Mouse (Mus musculus): ENCODE data around the gene Os9.
"Not testable (repeated sequence)": the region's sequence is repeated elsewhere in the genome, so short reads cannot be mapped to it uniquely, and the experiment has no call there.

Os9 gene

DNA sequence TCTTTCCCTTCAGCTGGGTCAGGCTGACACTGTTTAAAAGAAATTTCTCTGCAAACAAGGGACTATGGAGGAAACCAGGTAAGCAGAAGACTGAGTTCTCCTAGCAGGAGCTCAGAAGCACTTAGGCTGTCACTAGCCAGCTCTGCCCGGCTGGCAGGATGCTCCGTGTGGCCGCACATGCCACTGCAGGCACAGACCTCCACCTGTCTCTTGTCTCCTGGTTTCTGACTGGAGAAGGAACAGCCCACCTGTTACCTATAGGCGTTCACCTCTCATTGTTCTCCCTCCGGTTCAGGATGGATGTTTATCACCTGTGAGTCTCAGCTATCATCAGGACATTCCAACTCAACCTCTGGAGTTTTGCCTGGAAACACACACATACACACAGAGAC is 37.0 kb downstream of the Os9 start:
- no peak for DNase-seq (ENCODE audit: inconsistent age in 2 of 2, low spot score in 1 of 2)

DNA sequence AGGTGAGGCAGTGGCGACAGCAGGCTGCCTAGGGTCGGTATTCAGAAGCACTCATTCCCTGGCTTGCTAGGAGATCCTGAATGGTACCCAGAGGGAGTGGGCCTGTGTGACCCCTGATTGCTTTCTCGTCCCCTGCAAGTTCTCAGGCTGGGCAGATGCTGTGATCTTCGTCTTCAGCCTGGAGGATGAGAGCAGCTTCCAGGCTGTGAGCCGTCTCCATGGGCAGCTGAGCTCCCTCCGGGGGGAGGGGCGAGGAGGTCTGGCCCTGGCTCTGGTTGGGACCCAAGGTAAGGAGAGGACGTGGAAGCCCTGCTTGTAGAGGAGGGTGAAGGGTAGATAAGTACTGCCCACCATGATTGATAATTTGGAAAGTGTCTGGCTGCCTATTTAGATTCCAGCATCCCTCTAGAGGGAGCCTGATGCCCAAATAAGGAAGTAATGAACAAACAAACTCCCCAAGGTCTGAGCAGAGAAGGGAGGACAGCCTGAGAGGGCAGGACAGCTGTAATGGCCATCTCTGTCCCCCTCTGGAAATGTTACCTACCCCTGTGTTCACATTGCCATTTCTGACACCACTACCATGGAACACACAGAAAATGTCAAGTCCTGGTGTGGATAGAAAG is 37.5 kb downstream of the Os9 start:
- peak in 1 of 2 experiments; percentile 18 for DNase-seq (ENCODE audit: inconsistent age in 2 of 2, low spot score in 1 of 2)

DNA sequence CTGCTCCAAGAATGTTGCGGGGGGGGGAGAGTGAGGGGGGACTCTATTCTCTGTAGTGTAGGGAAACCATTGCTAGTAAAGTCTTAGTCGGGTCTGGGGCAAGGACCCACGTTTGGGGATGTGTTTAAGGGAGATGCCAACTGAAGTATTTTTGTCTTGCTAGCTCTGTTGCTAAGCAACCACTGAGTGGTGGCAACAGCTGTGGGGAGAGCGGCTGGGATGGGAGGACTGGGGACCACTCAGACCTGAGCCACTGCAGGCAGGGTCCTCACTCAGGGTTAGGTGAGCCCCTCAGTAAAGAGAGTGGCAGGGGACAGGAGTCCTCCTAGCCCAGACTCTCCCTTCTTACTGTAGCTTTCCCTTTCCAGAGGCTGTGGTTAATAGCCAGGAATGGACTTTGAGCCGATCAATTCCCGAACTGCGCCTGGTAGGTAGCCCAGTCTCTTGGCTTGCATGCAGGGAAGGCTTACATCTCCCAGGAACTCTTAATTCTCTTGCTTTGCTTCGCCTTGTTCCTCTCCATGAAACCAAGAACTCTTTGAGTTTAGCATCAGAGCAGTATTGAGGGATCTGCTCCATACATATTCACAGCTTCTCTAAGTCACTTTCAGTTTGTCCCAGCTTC is 38.8 kb downstream of the Os9 start:
- peak in 1 of 2 experiments; percentile 19 for DNase-seq (ENCODE audit: inconsistent age in 2 of 2, low spot score in 1 of 2)

DNA sequence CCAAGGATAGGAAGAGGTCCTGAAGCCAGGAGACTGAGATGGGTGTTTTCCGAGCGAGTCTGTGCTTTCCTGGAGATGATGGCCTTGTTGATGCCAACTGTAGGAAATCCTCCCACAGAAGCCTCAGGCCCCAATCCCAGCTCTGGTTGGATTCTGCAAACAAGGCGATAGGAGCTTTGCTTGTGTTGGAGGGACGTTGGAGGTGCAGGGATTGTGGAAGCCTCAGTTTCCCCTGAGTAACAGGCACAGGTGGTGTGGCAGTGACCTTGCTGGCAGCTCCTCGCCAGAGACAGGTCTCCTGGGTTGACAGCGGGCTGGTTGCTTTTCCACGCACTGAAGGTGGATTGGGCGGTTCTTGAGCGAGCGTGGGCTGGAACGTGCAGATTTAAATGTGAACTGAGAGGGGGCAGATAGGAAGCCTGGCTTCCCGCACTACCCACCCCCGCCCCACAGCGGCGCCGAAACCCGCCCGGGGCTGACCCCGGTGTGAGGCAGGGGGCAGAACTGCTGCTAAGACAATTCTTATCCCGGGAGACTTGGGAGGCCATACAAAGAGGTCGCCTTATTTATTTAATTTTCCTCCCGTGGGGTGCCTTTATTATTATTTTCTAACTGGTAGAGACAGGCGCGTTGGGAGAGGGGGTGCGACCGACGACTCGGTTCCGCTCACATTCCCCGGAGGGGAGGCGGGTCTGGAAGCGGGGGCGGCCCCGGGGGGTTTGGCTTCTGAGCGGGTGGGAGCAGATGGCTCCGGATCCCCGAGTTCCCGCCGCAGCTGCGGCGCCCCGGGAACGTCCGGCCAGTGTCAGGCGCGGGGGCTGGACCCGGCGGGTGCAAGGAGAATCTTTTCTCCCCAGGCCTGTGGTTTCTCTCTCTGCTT is 39.8 kb downstream of the Os9 start:
- peak in 1 of 2 experiments; percentile 52 for DNase-seq (ENCODE audit: inconsistent age in 2 of 2, low spot score in 1 of 2)

DNA sequence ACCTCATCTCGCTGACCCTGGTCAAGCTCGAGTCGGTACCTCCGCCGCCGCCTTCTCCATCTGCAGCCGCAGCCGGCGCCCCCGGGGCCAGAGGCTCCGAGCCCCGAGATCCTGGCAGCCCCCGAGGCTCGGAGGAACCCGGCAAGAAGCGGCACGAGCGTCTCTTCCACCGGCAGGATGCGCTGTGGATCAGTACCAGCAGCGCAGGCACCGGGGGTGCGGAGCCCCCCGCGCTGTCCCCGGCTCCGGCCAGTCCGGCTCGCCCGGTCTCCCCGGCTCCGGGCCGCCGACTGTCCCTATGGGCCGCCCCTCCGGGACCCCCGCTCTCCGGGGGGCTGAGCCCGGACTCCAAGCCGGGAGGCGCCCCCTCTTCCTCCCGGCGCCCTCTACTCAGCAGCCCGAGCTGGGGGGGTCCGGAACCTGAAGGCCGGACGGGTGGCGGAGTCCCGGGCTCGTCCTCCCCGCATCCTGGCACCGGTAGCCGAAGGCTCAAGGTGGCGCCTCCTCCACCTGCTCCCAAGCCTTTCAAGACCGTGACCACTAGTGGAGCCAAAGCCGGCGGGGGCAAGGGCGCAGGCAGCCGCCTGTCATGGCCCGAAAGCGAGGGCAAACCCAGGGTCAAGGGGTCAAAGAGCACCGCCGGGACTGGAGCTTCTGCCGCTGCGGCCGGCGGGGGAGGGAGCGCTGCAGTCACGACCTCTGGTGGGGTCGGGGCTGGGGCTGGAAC is 41.1 kb downstream of the Os9 start:
- DNase-seq (ENCODE audit: inconsistent age in 2 of 2, low spot score in 1 of 2), result peak in 1 of 2 experiments; percentile 51

DNA sequence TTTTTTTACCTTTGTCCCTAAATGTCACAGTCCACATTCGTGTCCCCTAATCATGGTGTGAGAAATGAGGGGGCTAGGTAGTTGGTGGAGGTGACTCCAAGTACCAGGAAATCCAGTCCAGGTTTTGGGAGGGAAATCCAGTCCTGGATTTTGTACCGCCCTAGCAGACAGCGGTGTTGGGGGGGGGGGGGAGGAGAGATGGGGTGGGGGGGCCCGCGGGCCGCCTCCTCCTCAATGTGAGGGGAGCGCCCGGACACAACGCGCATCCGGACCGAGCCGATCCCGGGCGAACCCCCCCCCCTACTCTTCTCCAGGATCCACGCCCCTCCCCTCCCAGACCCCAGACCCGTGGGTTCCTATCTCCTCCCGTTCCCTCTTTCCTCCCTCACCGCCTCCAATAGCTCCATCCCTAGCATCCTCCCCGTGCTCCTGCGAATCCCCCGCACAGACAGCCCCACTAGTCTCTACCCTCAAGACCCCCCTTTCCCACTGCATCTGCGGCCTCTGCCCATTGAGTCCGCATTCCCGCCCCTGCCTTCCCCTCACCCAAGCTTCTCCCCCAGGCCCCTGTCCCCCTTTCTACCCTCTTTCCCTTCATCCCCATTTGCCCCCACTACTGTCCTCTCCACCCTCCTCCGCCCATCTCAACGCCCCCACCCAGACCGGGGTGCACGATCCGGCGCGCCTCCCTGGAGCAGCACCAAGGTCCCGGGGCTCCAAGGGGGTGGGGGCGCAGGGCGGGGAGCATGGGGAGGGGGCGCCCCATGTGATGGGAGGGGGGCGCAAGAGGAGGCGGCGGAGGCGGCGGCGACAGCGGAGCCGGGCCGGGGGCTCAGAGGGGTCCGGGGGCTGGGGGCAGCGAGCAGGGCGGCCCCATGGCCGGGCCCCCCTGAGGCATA is 42.0 kb downstream of the Os9 start:
- peak in 1 of 2 experiments; percentile 51 for DNase-seq (ENCODE audit: inconsistent age in 2 of 2, low spot score in 1 of 2)

DNA sequence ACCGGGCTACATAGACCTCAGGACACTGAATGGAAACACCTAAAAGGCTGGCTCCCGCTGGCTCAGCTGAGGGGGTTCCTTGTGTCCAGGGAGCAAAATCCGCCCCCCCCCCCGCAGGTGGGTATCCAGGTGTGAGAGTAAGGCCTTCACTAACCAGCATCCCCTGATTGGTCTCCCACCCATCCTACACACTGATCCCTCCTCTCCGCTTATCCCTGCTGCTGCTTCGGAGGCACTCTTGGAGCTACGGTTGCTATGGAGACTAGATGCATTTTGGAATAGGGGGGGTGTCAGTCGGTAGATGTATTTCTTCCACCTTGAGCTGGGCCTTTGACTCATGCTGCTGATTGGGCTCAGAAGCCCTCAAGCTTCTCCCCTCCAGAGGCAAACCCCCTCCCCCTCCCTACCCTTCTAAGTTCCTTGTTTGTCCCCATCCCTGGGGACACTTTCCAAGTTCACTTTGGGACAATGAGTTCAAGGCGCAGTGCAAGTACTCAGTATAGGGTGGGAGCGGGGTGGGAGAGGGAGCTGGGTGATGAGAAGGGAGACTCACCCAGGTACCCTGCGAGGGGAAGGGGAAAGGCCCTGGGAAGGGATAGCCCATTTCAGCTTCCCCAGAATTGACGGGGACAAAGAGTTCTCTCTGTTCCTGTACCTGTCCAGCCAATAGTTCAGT is 42.8 kb downstream of the Os9 start:
- DNase-seq (ENCODE audit: inconsistent age in 2 of 2, low spot score in 1 of 2), result no peak

DNA sequence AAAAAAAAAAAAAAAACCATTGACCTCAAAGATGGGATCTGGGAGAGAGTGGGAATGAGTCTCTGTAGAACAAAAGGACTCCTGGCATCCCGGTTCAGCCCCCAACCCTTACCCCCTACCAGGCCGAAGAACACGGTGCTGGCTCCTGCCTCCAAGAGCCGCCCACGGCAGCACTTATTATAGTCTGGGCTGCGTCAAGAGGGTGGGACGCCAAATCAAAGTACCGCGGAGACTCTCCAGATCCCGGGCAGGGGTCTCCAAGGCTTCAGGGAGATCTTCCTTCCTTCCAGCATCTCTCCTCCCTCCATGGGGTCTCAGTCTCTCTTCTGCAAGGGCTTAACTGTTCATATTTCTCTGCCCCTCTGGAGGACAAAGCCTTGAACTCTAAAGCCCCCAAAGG is 43.4 kb downstream of the Os9 start:
- DNase-seq (ENCODE audit: inconsistent age in 2 of 2, low spot score in 1 of 2), result no peak

DNA sequence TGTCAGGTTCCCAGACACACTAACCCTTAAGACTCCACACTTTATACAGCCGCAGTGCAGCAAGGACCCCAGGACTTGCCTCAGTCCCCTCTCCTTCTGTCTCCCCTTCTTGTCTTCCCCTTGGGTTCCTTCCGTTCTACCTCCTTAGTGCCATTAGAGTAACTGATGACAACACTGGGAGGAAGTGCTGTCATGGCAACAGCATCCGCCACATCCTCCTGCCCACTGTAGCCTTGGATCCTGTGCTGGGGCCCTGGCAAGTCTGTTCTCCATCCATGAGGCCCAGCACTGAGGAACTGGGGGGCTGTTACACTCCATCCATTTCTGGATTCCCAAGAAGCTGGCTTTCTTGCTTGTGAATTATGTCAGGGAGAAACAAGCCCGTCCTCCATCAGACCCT is 44.8 kb downstream of the Os9 start:
- DNase-seq (ENCODE audit: inconsistent age in 2 of 2, low spot score in 1 of 2), result no peak

DNA sequence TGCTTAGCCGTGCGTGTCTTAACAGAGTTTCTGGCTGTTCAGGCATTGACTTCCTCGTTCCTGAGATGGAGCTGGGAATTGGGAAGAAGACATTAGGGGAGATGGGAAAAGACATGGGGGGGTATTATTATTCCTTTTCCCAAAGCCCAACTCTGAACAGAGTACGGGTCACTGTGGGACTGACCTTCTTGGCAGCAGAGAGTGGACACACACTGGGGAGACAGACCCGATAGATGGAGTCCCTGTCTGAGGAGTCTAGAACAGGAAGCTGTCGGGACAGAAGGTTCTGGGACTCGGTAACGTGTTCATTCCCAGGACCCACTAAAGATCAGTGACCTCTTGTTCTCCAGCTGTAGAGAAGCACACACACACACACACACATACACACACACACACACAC is 45.3 kb downstream of the Os9 start:
- no peak for DNase-seq (ENCODE audit: inconsistent age in 2 of 2, low spot score in 1 of 2)

DNA sequence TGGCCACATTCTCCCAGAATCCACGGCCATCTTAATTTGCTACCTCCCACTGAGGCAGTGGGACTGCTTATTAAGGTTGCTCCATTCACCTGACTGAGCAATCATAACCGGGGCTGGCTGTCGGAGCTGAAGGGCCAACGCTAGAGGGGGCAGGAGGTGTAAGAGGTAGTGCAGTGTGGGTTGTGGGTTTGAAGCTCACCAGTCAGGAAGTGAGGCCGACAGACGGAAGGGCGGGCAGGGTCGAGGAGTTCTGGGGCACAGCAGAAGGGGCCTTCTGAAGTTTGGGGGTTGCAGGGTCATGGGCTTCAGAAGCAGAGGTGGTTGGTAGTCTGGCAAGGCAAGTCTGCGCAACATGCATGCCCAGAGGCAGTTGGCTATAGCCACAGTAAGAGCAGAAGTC is 45.9 kb downstream of the Os9 start, which contains the start of gene Agap2:
Gene Agap2, plus strand, starts transcription at position 205 of the 400 bp plus-strand sequence.
- DNase-seq (ENCODE audit: inconsistent age in 2 of 2, low spot score in 1 of 2), result no peak

DNA sequence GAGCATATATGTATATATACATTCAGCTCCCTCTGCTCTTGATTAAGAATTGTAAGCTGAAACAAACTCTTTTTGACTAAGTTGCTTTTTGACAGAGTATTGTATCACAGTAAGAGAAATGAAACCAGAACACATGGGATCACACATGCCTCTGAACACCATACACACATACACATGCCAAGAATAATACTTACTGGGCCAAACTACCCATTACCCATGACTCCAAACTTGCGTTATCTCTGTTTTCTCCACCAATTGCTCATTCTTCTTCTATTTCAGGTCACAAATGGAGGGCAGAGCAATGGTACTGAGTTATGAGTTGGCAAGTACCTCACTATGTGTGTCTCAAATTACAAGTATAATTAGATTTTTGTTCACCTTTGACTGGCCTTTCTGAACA is 47.0 kb downstream of the Os9 start:
- DNase-seq (ENCODE audit: inconsistent age in 2 of 2, low spot score in 1 of 2), result no peak

DNA sequence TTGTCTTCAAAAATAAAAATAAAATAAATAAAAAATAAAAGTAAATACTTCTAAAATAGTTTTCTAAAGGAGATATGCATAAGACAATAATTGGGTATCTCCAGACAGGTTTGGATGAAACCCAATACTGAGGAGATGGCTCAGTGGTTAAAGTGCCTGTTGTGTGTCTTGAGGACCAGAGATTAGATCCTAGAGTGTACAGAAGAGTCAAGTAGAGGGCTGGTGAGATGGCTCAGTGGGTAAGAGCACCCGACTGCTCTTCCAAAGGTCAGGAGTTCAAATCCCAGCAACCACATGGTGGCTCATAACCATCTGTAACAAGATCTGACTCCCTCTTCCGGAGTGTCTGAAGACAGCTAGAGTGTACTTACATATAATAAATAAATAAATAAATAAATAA is 48.0 kb downstream of the Os9 start:
- not testable (repeated sequence) for DNase-seq (ENCODE audit: inconsistent age in 2 of 2, low spot score in 1 of 2)

DNA sequence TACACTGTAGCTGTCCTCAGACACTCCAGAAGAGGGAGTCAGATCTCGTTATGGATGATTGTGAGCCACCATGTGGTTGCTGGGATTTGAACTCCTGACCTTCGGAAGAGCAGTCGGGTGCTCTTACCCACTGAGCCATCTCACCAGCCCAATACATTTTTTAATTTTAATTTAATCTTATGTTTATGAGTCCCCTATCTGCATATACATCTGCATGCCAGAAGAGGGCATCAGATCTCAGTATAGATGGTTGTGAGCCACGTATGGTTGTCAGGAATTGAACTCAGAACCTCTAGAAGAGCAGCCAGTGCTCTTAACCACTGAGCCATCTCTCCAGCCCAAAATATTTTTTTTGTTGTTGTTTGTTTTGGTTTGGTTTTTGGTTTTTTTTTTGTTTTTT is 48.7 kb downstream of the Os9 start:
- DNase-seq (ENCODE audit: inconsistent age in 2 of 2, low spot score in 1 of 2), result not testable (repeated sequence)

DNA sequence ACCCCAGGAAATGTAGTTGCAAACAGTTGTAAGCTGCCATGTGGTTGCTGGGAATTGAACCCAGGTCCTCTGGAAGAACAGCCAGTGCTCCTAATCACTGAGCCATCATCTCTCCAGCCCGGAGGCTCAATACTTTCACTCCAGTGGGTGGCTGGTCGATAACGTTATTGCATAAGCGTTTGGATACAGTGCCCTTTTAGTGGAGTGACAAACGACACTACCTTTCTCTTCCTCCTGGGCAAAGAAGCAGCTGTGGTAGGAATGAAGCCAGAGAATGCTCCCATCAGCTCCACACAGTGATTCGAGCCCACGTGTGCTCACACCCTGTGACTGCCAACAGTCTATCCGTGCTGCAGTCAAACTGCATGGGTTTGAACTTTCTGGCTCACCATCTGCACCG is 49.7 kb downstream of the Os9 start:
- DNase-seq (ENCODE audit: inconsistent age in 2 of 2, low spot score in 1 of 2), result no peak

DNA sequence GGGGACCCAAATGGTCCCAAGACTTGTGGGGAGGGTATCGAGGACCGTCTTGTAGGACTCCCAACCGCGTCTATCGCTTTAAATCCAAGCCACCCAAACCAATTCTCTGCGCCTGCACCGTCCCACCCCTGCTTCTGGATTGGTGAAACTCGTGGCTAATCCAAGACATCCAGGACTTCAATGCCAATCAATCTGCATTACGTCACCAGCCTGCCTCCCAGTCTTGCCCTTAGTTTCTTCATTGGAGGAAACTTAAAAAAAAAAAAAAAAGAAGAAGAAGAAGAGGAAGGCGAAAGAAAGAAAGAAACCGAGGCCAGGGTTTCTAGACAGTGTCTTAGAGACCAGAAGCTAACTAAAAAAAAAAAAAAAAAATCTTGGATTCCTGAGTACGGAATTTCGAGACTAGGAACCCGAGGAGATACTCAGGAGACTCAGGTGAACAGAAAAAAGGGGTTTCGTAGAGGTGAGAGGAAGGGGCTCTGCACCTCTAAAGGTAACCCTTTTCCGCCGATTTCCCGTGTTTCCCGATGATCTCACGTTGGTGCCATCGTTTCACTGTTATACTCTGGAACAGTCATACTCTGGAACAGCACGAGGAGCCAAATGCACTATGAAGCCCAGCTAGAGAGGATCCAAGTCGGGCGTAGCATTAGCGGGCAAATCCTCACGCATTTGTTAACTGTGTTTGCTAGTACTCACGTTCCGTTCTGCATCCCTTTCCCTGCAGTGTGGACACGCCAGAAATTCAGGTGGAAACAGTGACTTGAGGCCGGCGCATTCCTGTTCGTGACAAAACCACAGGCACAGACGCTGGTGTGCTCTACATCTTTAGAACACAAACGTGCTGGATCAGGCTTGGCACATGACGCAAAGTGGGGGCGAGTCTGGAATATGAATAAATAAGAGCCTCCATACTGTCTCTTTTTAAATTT is 50.5 kb downstream of the Os9 start, which contains the start of gene Tspan31:
Gene Tspan31, minus strand, starts transcription at position 75 of the 932 bp plus-strand sequence.
- peak; percentile 93 to 97 for DNase-seq (ENCODE audit: inconsistent age in 2 of 2, low spot score in 1 of 2)

DNA sequence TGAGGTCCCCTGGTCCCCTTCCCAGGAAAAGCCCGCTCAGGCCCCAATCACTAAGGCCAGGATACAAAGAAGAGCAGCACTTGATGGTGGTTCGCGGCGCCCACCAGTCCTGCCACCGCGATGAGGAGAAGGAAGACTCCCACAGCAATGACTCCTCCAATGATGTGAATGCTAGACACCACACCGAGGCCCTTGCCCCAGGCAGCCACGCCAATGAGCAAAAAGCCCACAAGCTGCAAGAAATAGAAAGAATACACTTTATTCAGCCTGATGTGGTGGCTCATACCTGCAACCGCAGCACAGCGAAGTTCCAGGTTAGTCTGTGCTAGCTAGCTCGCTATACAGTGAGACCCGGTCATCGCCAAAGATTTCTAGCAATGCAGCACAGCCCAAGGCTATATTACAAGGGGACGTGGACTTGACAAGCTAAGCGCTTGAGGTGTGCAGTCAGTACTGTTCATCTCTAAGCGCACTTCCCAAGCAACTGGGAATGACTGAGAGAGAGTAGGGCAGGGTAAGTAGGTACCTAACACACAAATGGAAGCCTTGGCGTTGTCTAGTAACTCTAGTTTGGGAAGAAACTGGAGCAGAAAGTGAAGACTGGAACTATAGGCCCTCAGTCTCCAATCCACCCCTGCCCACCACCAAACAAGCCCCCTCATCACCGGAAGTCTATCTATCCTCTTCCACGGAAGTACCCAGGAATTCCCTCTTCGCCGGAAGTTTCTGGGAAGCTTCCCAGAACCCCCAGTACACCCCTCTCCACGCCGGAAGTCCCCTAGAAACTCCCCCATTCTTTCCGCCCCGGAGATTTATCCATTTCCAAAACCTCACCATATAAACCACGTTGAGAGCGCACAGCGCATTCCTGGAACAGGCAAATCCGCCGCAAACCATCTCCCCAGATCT is 51.4 kb downstream of the Os9 start:
- DNase-seq (ENCODE audit: inconsistent age in 2 of 2, low spot score in 1 of 2), result no peak

All from adrenal gland, adult (tissue).